Mouse (Mus musculus): ENCODE measurements around the gene Gm13124.
"Not testable (repeated sequence)": the region's sequence is repeated elsewhere in the genome, so short reads cannot be mapped to it uniquely, and the experiment has no call there.

Gm13124 gene

GRCm38 (mm10) chr4:144565034-144565433, at the start of gene Gm13124:
Gm13124 (minus strand) TSS chr4:144565134.
- no peak for DNase-seq

- no peak for DNase-seq
Measured at GRCm38 (mm10) chr4:144614586-144614985, 49.7 kb upstream of the Gm13124 start.

- DNase-seq: no peak
Measured at GRCm38 (mm10) chr4:144613407-144613806, 48.5 kb upstream of the Gm13124 start, which contains the start of gene Aadacl4. Aadacl4 (plus strand) TSS chr4:144613707.

GRCm38 (mm10) chr4:144592790-144593189, 27.9 kb upstream of the Gm13124 start:
- no peak for DNase-seq

GRCm38 (mm10) chr4:144586207-144586606, 21.3 kb upstream of the Gm13124 start:
- DNase-seq: not testable (repeated sequence)

- no peak for DNase-seq
Measured at GRCm38 (mm10) chr4:144567752-144568151, 2.8 kb upstream of the Gm13124 start.

- DNase-seq: no peak
Measured at GRCm38 (mm10) chr4:144561205-144561604, 3.7 kb downstream of the Gm13124 start.

- DNase-seq: no peak
Measured at GRCm38 (mm10) chr4:144559792-144560191, 5.1 kb downstream of the Gm13124 start.

- DNase-seq: no peak
Measured at GRCm38 (mm10) chr4:144551156-144551555, 13.8 kb downstream of the Gm13124 start.

- not testable (repeated sequence) for DNase-seq
Measured at GRCm38 (mm10) chr4:144545339-144545738, 19.6 kb downstream of the Gm13124 start.

- no peak for DNase-seq
Measured at GRCm38 (mm10) chr4:144544689-144545088, 20.2 kb downstream of the Gm13124 start.

GRCm38 (mm10) chr4:144519522-144519921, 45.4 kb downstream of the Gm13124 start, which contains the start of gene 9430007A20Rik:
9430007A20Rik (plus strand) TSS chr4:144519822.
- DNase-seq: no peak

- DNase-seq: no peak
Measured at GRCm38 (mm10) chr4:144506518-144506917, 58.4 kb downstream of the Gm13124 start.
